Mouse (Mus musculus): ENCODE measurements around the gene Ociad1.

The Ociad1 gene

GRCm38 (mm10) chr5:73323602-73324001, 31.0 kb downstream of the Ociad1 start:
- in situ Hi-C loops (cut with MboI; ENCODE audit: low pct_unique_long_range_greater_than_20kb in 1 of 2, low sequenced_read_pairs in 2 of 2, unreplicated experiment in 1 of 2) = no loop called here

GRCm38 (mm10) chr5:73324526-73325170, 32.1 kb downstream of the Ociad1 start:
- in situ Hi-C loops (cut with MboI; ENCODE audit: low pct_unique_long_range_greater_than_20kb in 1 of 2, low sequenced_read_pairs in 2 of 2, unreplicated experiment in 1 of 2) = no loop called here

GRCm38 (mm10) chr5:73331002-73331401, 38.4 kb downstream of the Ociad1 start:
- in situ Hi-C loops (cut with MboI; ENCODE audit: low pct_unique_long_range_greater_than_20kb in 1 of 2, low sequenced_read_pairs in 2 of 2, unreplicated experiment in 1 of 2) = no loop called here

- in situ Hi-C loops (cut with MboI; ENCODE audit: low pct_unique_long_range_greater_than_20kb in 1 of 2, low sequenced_read_pairs in 2 of 2, unreplicated experiment in 1 of 2) = no loop called here
Measured at GRCm38 (mm10) chr5:73336448-73336847, 43.9 kb downstream of the Ociad1 start.

GRCm38 (mm10) chr5:73337961-73338831, 45.6 kb downstream of the Ociad1 start:
- in situ Hi-C loops (cut with MboI; ENCODE audit: low pct_unique_long_range_greater_than_20kb in 1 of 2, low sequenced_read_pairs in 2 of 2, unreplicated experiment in 1 of 2) = no loop called here

- in situ Hi-C loops (cut with MboI; ENCODE audit: low pct_unique_long_range_greater_than_20kb in 1 of 2, low sequenced_read_pairs in 2 of 2, unreplicated experiment in 1 of 2) = no loop called here
Measured at GRCm38 (mm10) chr5:73338832-73339163, 46.2 kb downstream of the Ociad1 start.

GRCm38 (mm10) chr5:73339779-73340722, 47.5 kb downstream of the Ociad1 start:
- in situ Hi-C loops (cut with MboI; ENCODE audit: low pct_unique_long_range_greater_than_20kb in 1 of 2, low sequenced_read_pairs in 2 of 2, unreplicated experiment in 1 of 2) = no loop called here

- in situ Hi-C loops (cut with MboI; ENCODE audit: low pct_unique_long_range_greater_than_20kb in 1 of 2, low sequenced_read_pairs in 2 of 2, unreplicated experiment in 1 of 2) = no loop called here
Measured at GRCm38 (mm10) chr5:73340723-73341235, 48.2 kb downstream of the Ociad1 start, which contains the start of gene Ociad2. Ociad2 (minus strand) TSS chr5:73341028.

GRCm38 (mm10) chr5:73342701-73343355, 50.2 kb downstream of the Ociad1 start:
- in situ Hi-C loops (cut with MboI; ENCODE audit: low pct_unique_long_range_greater_than_20kb in 1 of 2, low sequenced_read_pairs in 2 of 2, unreplicated experiment in 1 of 2) = no loop called here

GRCm38 (mm10) chr5:73344310-73344709, 51.7 kb downstream of the Ociad1 start:
- in situ Hi-C loops (cut with MboI; ENCODE audit: low pct_unique_long_range_greater_than_20kb in 1 of 2, low sequenced_read_pairs in 2 of 2, unreplicated experiment in 1 of 2) = no loop called here

GRCm38 (mm10) chr5:73345254-73345653, 52.7 kb downstream of the Ociad1 start:
- in situ Hi-C loops (cut with MboI; ENCODE audit: low pct_unique_long_range_greater_than_20kb in 1 of 2, low sequenced_read_pairs in 2 of 2, unreplicated experiment in 1 of 2) = no loop called here

- in situ Hi-C loops (cut with MboI; ENCODE audit: low pct_unique_long_range_greater_than_20kb in 1 of 2, low sequenced_read_pairs in 2 of 2, unreplicated experiment in 1 of 2) = no loop called here
Measured at GRCm38 (mm10) chr5:73349514-73349913, 56.9 kb downstream of the Ociad1 start.

- in situ Hi-C loops (cut with MboI; ENCODE audit: low pct_unique_long_range_greater_than_20kb in 1 of 2, low sequenced_read_pairs in 2 of 2, unreplicated experiment in 1 of 2) = no loop called here
Measured at GRCm38 (mm10) chr5:73351796-73352195, 59.2 kb downstream of the Ociad1 start.

GRCm38 (mm10) chr5:73353519-73353918, 60.9 kb downstream of the Ociad1 start:
- in situ Hi-C loops (cut with MboI; ENCODE audit: low pct_unique_long_range_greater_than_20kb in 1 of 2, low sequenced_read_pairs in 2 of 2, unreplicated experiment in 1 of 2) = no loop called here

- in situ Hi-C loops (cut with MboI; ENCODE audit: low pct_unique_long_range_greater_than_20kb in 1 of 2, low sequenced_read_pairs in 2 of 2, unreplicated experiment in 1 of 2) = no loop called here
Measured at GRCm38 (mm10) chr5:73353978-73354377, 61.4 kb downstream of the Ociad1 start.

- in situ Hi-C loops (cut with MboI; ENCODE audit: low pct_unique_long_range_greater_than_20kb in 1 of 2, low sequenced_read_pairs in 2 of 2, unreplicated experiment in 1 of 2) = no loop called here
Measured at GRCm38 (mm10) chr5:73355393-73355792, 62.8 kb downstream of the Ociad1 start.

GRCm38 (mm10) chr5:73359134-73359751, 66.7 kb downstream of the Ociad1 start:
- in situ Hi-C loops (cut with MboI; ENCODE audit: low pct_unique_long_range_greater_than_20kb in 1 of 2, low sequenced_read_pairs in 2 of 2, unreplicated experiment in 1 of 2) = no loop called here

GRCm38 (mm10) chr5:73359752-73360141, 67.2 kb downstream of the Ociad1 start:
- in situ Hi-C loops (cut with MboI; ENCODE audit: low pct_unique_long_range_greater_than_20kb in 1 of 2, low sequenced_read_pairs in 2 of 2, unreplicated experiment in 1 of 2) = no loop called here
